Mouse (Mus musculus): ENCODE measurements around the gene Klf12. TPM values are rescaled to one million over a fixed set of nuclear protein-coding genes. Genes with fewer than 3 reads are reported as not detected.

Gene Klf12
- polyA plus RNA-seq, 1 experiment = 1.4 TPM

- Histone ChIP-seq H3K36me3 (ENCODE audit: control insufficient read depth, insufficient read depth) (no peaks in the 10 kb centered on the region), H3K4me3 (no peak overlapping the region), H3ac (ENCODE audit: control insufficient read depth, insufficient read length) (no peak overlapping the region), H3K27me3 (ENCODE audit: control insufficient read depth, insufficient read depth, insufficient read length) (no peaks in the 10 kb centered on the region), H3K79me2 (ENCODE audit: control insufficient read depth, insufficient read depth) (no peaks in the 10 kb centered on the region), H3K4me2 (ENCODE audit: low read depth) (no peak overlapping the region)
- TF ChIP-seq POLR2A (IDR thresholded peaks at IDR 0.05; ENCODE audit: insufficient read length, low read depth) (no peak), REST (IDR thresholded peaks at IDR 0.05; ENCODE audit: insufficient read depth, insufficient read length) (no peak), CEBPB (IDR thresholded peaks at IDR 0.05; ENCODE audit: insufficient read depth, poor library complexity, severe bottlenecking) (no peak), TCF12 (IDR thresholded peaks at IDR 0.05; ENCODE audit: insufficient read depth, poor library complexity, severe bottlenecking) (no peak), MAX (IDR thresholded peaks at IDR 0.05; ENCODE audit: low read depth) (no peak), MYOD1 (IDR thresholded peaks at IDR 0.05; ENCODE audit: control insufficient read depth in 1 of 3, insufficient read length in 2 of 3, low read depth in 2 of 3) (no peak), POLR2AphosphoS2 (IDR thresholded peaks at IDR 0.05; ENCODE audit: insufficient read length, low read depth) (no peak), TCF3 (IDR thresholded peaks at IDR 0.05; ENCODE audit: insufficient read length, low read depth) (no peak), E2F4 (IDR thresholded peaks at IDR 0.05; ENCODE audit: insufficient read depth) (no peak), SRF (IDR thresholded peaks at IDR 0.05; ENCODE audit: control insufficient read depth, insufficient read length, low read depth) (no peak), MYOG (IDR thresholded peaks at IDR 0.05; ENCODE audit: control insufficient read depth in 1 of 3, insufficient read depth in 1 of 3, insufficient read length in 2 of 3, low read depth in 2 of 3) (no peak)
Measured at GRCm38 (mm10) chr14:100052876-100053275, 231.6 kb downstream of the Klf12 start.

- H3ac ChIP-seq (ENCODE audit: control insufficient read depth, insufficient read length) = no peak overlapping the region
- H3K4me3 ChIP-seq = no peak overlapping the region
- H3K27me3 ChIP-seq (ENCODE audit: control insufficient read depth, insufficient read depth, insufficient read length) = no peaks in the 10 kb centered on the region
- TF ChIP-seq REST (IDR thresholded peaks at IDR 0.05; ENCODE audit: insufficient read depth, insufficient read length) (no peak), TCF12 (IDR thresholded peaks at IDR 0.05; ENCODE audit: insufficient read depth, poor library complexity, severe bottlenecking) (no peak), SRF (IDR thresholded peaks at IDR 0.05; ENCODE audit: control insufficient read depth, insufficient read length, low read depth) (no peak), POLR2AphosphoS2 (IDR thresholded peaks at IDR 0.05; ENCODE audit: insufficient read length, low read depth) (no peak), TCF3 (IDR thresholded peaks at IDR 0.05; ENCODE audit: insufficient read length, low read depth) (no peak), CEBPB (IDR thresholded peaks at IDR 0.05; ENCODE audit: insufficient read depth, poor library complexity, severe bottlenecking) (no peak), MYOD1 (IDR thresholded peaks at IDR 0.05; ENCODE audit: control insufficient read depth in 1 of 3, insufficient read length in 2 of 3, low read depth in 2 of 3) (no peak), E2F4 (IDR thresholded peaks at IDR 0.05; ENCODE audit: insufficient read depth) (no peak), USF1 (IDR thresholded peaks at IDR 0.05; ENCODE audit: low read depth) (no peak), MAX (IDR thresholded peaks at IDR 0.05; ENCODE audit: low read depth) (no peak), MYOG (IDR thresholded peaks at IDR 0.05; ENCODE audit: control insufficient read depth in 1 of 3, insufficient read depth in 1 of 3, insufficient read length in 2 of 3, low read depth in 2 of 3) (no peak), POLR2A (IDR thresholded peaks at IDR 0.05; ENCODE audit: insufficient read length, low read depth) (no peak)
- H3K36me3 ChIP-seq (ENCODE audit: control insufficient read depth, insufficient read depth) = no peaks in the 10 kb centered on the region
- H3K4me2 ChIP-seq (ENCODE audit: low read depth) = no peak overlapping the region
- H3K79me2 ChIP-seq (ENCODE audit: control insufficient read depth, insufficient read depth) = no peaks in the 10 kb centered on the region
Measured at GRCm38 (mm10) chr14:100045431-100045830, 239.0 kb downstream of the Klf12 start.

GRCm38 (mm10) chr14:100041823-100042222 lies 242.7 kb downstream of the Klf12 start:
- Histone ChIP-seq H3ac (ENCODE audit: control insufficient read depth, insufficient read length) (no peak overlapping the region), H3K27me3 (ENCODE audit: control insufficient read depth, insufficient read depth, insufficient read length) (no peaks in the 10 kb centered on the region), H3K4me2 (ENCODE audit: low read depth) (no peak overlapping the region), H3K79me2 (ENCODE audit: control insufficient read depth, insufficient read depth) (no peaks in the 10 kb centered on the region), H3K4me3 (no peak overlapping the region), H3K36me3 (ENCODE audit: control insufficient read depth, insufficient read depth) (no peaks in the 10 kb centered on the region)
- no peak for TF ChIP-seq TCF3 (IDR thresholded peaks at IDR 0.05; ENCODE audit: insufficient read length, low read depth)
- TF ChIP-seq SRF (IDR thresholded peaks at IDR 0.05; ENCODE audit: control insufficient read depth, insufficient read length, low read depth) = no peak
- TF ChIP-seq MYOG (IDR thresholded peaks at IDR 0.05; ENCODE audit: control insufficient read depth in 1 of 3, insufficient read depth in 1 of 3, insufficient read length in 2 of 3, low read depth in 2 of 3) = no peak
- no peak for TF ChIP-seq TCF12 (IDR thresholded peaks at IDR 0.05; ENCODE audit: insufficient read depth, poor library complexity, severe bottlenecking)
- TF ChIP-seq MYOD1 (IDR thresholded peaks at IDR 0.05; ENCODE audit: control insufficient read depth in 1 of 3, insufficient read length in 2 of 3, low read depth in 2 of 3) = no peak
- no peak for TF ChIP-seq MAX (IDR thresholded peaks at IDR 0.05; ENCODE audit: low read depth)
- no peak for TF ChIP-seq REST (IDR thresholded peaks at IDR 0.05; ENCODE audit: insufficient read depth, insufficient read length)
- no peak for TF ChIP-seq POLR2AphosphoS2 (IDR thresholded peaks at IDR 0.05; ENCODE audit: insufficient read length, low read depth)
- TF ChIP-seq CEBPB (IDR thresholded peaks at IDR 0.05; ENCODE audit: insufficient read depth, poor library complexity, severe bottlenecking) = no peak
- TF ChIP-seq E2F4 (IDR thresholded peaks at IDR 0.05; ENCODE audit: insufficient read depth) = no peak

GRCm38 (mm10) chr14:100026671-100027070 lies 257.8 kb downstream of the Klf12 start:
- Histone ChIP-seq H3K27me3 (ENCODE audit: control insufficient read depth, insufficient read depth, insufficient read length) (no peaks in the 10 kb centered on the region), H3K36me3 (ENCODE audit: control insufficient read depth, insufficient read depth) (no peaks in the 10 kb centered on the region), H3K4me2 (ENCODE audit: low read depth) (peak overlapping the region; percentile 51), H3ac (ENCODE audit: control insufficient read depth, insufficient read length) (no peak overlapping the region), H3K4me3 (no peak overlapping the region), H3K79me2 (ENCODE audit: control insufficient read depth, insufficient read depth) (no peaks in the 10 kb centered on the region)
- TF ChIP-seq SRF (IDR thresholded peaks at IDR 0.05; ENCODE audit: control insufficient read depth, insufficient read length, low read depth) = no peak
- TF ChIP-seq MAX (IDR thresholded peaks at IDR 0.05; ENCODE audit: low read depth) = no peak
- no peak for TF ChIP-seq TCF3 (IDR thresholded peaks at IDR 0.05; ENCODE audit: insufficient read length, low read depth)
- no peak for TF ChIP-seq POLR2A (IDR thresholded peaks at IDR 0.05; ENCODE audit: insufficient read length, low read depth)
- no peak for TF ChIP-seq CEBPB (IDR thresholded peaks at IDR 0.05; ENCODE audit: insufficient read depth, poor library complexity, severe bottlenecking)
- no peak for TF ChIP-seq REST (IDR thresholded peaks at IDR 0.05; ENCODE audit: insufficient read depth, insufficient read length)
- no peak for TF ChIP-seq POLR2AphosphoS2 (IDR thresholded peaks at IDR 0.05; ENCODE audit: insufficient read length, low read depth)
- no peak for TF ChIP-seq E2F4 (IDR thresholded peaks at IDR 0.05; ENCODE audit: insufficient read depth)
- TF ChIP-seq MYOG (IDR thresholded peaks at IDR 0.05; ENCODE audit: control insufficient read depth in 1 of 3, insufficient read depth in 1 of 3, insufficient read length in 2 of 3, low read depth in 2 of 3) = no peak
- TF ChIP-seq USF1 (IDR thresholded peaks at IDR 0.05; ENCODE audit: low read depth) = no peak
- TF ChIP-seq TCF12 (IDR thresholded peaks at IDR 0.05; ENCODE audit: insufficient read depth, poor library complexity, severe bottlenecking) = no peak
- no peak for TF ChIP-seq MYOD1 (IDR thresholded peaks at IDR 0.05; ENCODE audit: control insufficient read depth in 1 of 3, insufficient read length in 2 of 3, low read depth in 2 of 3)
